19 mouse cellular contexts compared by ENCODE assay signal in the genomic region with DNA sequence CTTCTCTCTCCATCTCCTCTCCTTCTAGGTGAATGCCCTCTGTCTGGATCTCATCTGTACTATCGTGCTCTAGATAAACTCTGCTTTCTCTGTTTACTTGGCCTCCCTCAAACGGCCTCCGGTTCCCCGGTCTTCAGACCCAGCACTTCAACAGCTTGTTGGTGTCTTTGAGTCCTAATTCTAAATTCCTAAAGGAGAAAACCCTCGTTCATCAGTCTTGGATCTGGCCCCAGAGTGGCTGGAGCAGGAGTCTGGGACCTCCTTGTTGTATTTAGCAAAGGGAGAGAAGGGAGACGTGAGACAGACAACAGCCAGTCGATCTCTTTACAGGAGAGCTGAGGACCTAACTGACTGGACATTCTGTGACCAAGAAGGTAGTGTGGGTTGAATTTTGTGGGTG. TPM values are rescaled to one million over a fixed set of nuclear protein-coding genes. Genes with fewer than 3 reads are reported as not detected.
DNase-seq lines count a peak whose midpoint lies in the region; ATAC-seq and TF ChIP-seq lines count a peak whose summit lies in the region.
"Had no signal": no experiment of that assay in that cellular context is flagged by ENCODE, and none has a peak within 500 bp of the region (broad histone marks: within the 10 kb centered on the region; RNA-seq: fewer than 3 reads in every experiment).

No protein-coding gene starts in this region.

- no peaks in the 10 kb centered on the region for H3K9me3 ChIP-seq in liver, embryonic 13.5 days (replicated peaks)
- H3K9me3 ChIP-seq in lung, postnatal 0 days (ENCODE audit: low read length), result no peaks in the 10 kb centered on the region
- no peaks in the 10 kb centered on the region for H3K9me3 ChIP-seq in liver, postnatal 0 days (ENCODE audit: low read length)
- H3K9me3 ChIP-seq: embryonic facial prominence, embryonic 12.5 days; heart, embryonic 10.5 days had no signal

- peaks cover 8% of the 10 kb centered on the region for H3K4me1 ChIP-seq in liver, embryonic 13.5 days (replicated peaks)
- peaks cover 4% of the 10 kb centered on the region; the same call in 1 of the 2 replicates for H3K4me1 ChIP-seq in lung, postnatal 0 days (ENCODE audit: insufficient read depth, low read depth, low read length)
- H3K4me1 ChIP-seq in liver, postnatal 0 days (ENCODE audit: insufficient read depth), result peaks cover 8% of the 10 kb centered on the region

- H3K9ac ChIP-seq in liver, embryonic 13.5 days, result no peak overlapping the region
- H3K9ac ChIP-seq in lung, postnatal 0 days (replicated peaks; ENCODE audit: low read depth), result no peak overlapping the region
- peak overlapping the region; percentile 17; the same call in 1 of the 2 replicates for H3K9ac ChIP-seq in liver, postnatal 0 days (replicated peaks)
- H3K9ac ChIP-seq: embryonic facial prominence, embryonic 12.5 days had no signal

- H3K27ac ChIP-seq in liver, embryonic 13.5 days, result no peak overlapping the region
- no peak overlapping the region for H3K27ac ChIP-seq in lung, postnatal 0 days (ENCODE audit: low read length)
- H3K27ac ChIP-seq in liver, postnatal 0 days (ENCODE audit: low read depth), result peak overlapping the region; percentile 79
- H3K27ac ChIP-seq: embryonic facial prominence, embryonic 12.5 days; heart, embryonic 10.5 days had no signal

- no peak for DNase-seq in liver, embryonic 13.5 days
- no peak for DNase-seq in liver
- peak; percentile 67 for DNase-seq in lung, postnatal 0 days (ENCODE audit: low spot score)
- DNase-seq in lung, postnatal 25 days (ENCODE audit: low spot score), result no peak
- no peak for DNase-seq in liver, postnatal 0 days
- no peak for DNase-seq in layer of hippocampus, adult 8-10 months (ENCODE audit: low spot score in 2 of 2)
- DNase-seq: adrenal gland, postnatal 14 days; cerebellum, adult 11-12 months; cerebellum, adult 9-10 months; cerebellum, postnatal 25 days; gastrocnemius, postnatal 10 days; heart, adult 18-20 months; heart, postnatal 10 days; heart, postnatal 4 days had no signal

- no peaks in the 10 kb centered on the region for H3K36me3 ChIP-seq in liver, embryonic 13.5 days
- no peaks in the 10 kb centered on the region for H3K36me3 ChIP-seq in lung, postnatal 0 days (ENCODE audit: insufficient read depth, low read length)
- no peaks in the 10 kb centered on the region for H3K36me3 ChIP-seq in liver, postnatal 0 days (replicated peaks; ENCODE audit: insufficient read depth, low read length)
- H3K36me3 ChIP-seq: embryonic facial prominence, embryonic 12.5 days; heart, embryonic 10.5 days had no signal

- 0 out of 2 replicates have a peak overlapping the region, but pooled peaks have one; percentile 3 for H3K4me2 ChIP-seq in liver, embryonic 13.5 days
- no peak overlapping the region for H3K4me2 ChIP-seq in lung, postnatal 0 days (replicated peaks; ENCODE audit: low read depth, low read length)
- peak overlapping the region; percentile 42 for H3K4me2 ChIP-seq in liver, postnatal 0 days (ENCODE audit: low read depth, low read length)
- H3K4me2 ChIP-seq: embryonic facial prominence, embryonic 12.5 days had no signal

- H3K4me3 ChIP-seq in liver, embryonic 13.5 days (replicated peaks), result no peak overlapping the region
- no peak overlapping the region for H3K4me3 ChIP-seq in lung, postnatal 0 days (ENCODE audit: low read depth, low read length)
- 0 out of 2 replicates have a peak overlapping the region, but pooled peaks have one; percentile 9 for H3K4me3 ChIP-seq in liver, postnatal 0 days (ENCODE audit: low read depth, low read length)
- H3K4me3 ChIP-seq: embryonic facial prominence, embryonic 12.5 days had no signal

- 54% methylated on average over 7 of the region's 7 CpGs for WGBS in liver, embryonic 13.5 days (ENCODE audit: insufficient replicate concordance)
- WGBS in lung, postnatal 0 days, result 20% methylated on average over 7 of the region's 7 CpGs
- WGBS in liver, postnatal 0 days (ENCODE audit: insufficient replicate concordance), result 50% methylated on average over 7 of the region's 7 CpGs

- no peak for TF ChIP-seq CTCF in lung, postnatal 0 days (IDR thresholded peaks at IDR 0.05)
- no peak for TF ChIP-seq CTCF in liver, postnatal 0 days (IDR thresholded peaks at IDR 0.05; ENCODE audit: low read depth)

- H3K27me3 ChIP-seq in liver, embryonic 13.5 days, result no peaks in the 10 kb centered on the region
- H3K27me3 ChIP-seq in lung, postnatal 0 days (replicated peaks; ENCODE audit: insufficient read depth, low read length), result no peaks in the 10 kb centered on the region
- no peaks in the 10 kb centered on the region for H3K27me3 ChIP-seq in liver, postnatal 0 days (ENCODE audit: insufficient read depth, low read length)
- H3K27me3 ChIP-seq: CH12.LX; embryonic facial prominence, embryonic 12.5 days had no signal

- ATAC-seq in liver, embryonic 13.5 days (ENCODE audit: low read depth), result no peak
- ATAC-seq in lung, postnatal 0 days, result peak; percentile 46
- no peak; the same call in 1 of the 2 replicates for ATAC-seq in liver, postnatal 0 days
- ATAC-seq: activated CD4-positive, CD25-positive, alpha-beta regulatory T cell, adult 4 months; Patski had no signal

- TF ChIP-seq EP300 in lung, postnatal 0 days (IDR thresholded peaks at IDR 0.05), result no peak
- no peak for TF ChIP-seq EP300 in liver, postnatal 0 days (IDR thresholded peaks at IDR 0.05; ENCODE audit: low read depth)

RNA-seq across cellular contexts. Expression of a gene that starts 27.0 kb away (rescaled TPM):
- polyA plus RNA-seq in liver, embryonic 13.5 days (2015; fragmentation: Nextera tagmentation; extraction: Ambion mirVana), result 0.83 and 1.7 TPM in 2 replicates
- polyA plus RNA-seq in lung, postnatal 0 days (2015; fragmentation: Nextera tagmentation; extraction: Ambion mirVana), result 5.4 and 7.6 TPM in 2 replicates
- polyA plus RNA-seq in liver, postnatal 0 days (2015; fragmentation: Nextera tagmentation; extraction: Ambion mirVana), result 1.1 and 1.4 TPM in 2 replicates
- total RNA-seq in layer of hippocampus, adult 8-10 months (2022), result 10 to 100 TPM; 61.3 to 73.4 (median 69.5) TPM
- total RNA-seq: CH12.LX had no signal
- polyA plus RNA-seq: activated CD4-positive, CD25-positive, alpha-beta regulatory T cell, adult 4 months; Patski had no signal
